Mouse (Mus musculus) cortical plate, adult 2 months (tissue): ENCODE measurements around the gene Itpr1.

Experiments
- CTCF ChIP-seq: fragments of 200-500 bp; IDR thresholded peaks from 2 replicates; pipeline ENCODE4 v1.5.1; 2011; ENCODE audit warnings: mild to moderate bottlenecking, control low read depth, low read length; ENCODE audit not compliant: insufficient read depth; ENCODE audit errors: extremely low read depth
- POLR2A ChIP-seq: fragments of 200-500 bp; IDR thresholded peaks from 2 replicates; pipeline ENCODE4 v1.6.1; 2011; ENCODE audit warnings: mild to moderate bottlenecking, low read length, control low read depth; ENCODE audit not compliant: insufficient read depth; ENCODE audit errors: extremely low read depth

- TF ChIP-seq POLR2A (no peak), CTCF (no peak)
Measured at GRCm38 (mm10) chr6:108554389-108554788, 341.5 kb downstream of the Itpr1 start.
